Mouse (Mus musculus) ES-Bruce4 (cell line): ENCODE data around the gene Col11a2. TPM values are rescaled to one million over a fixed set of nuclear protein-coding genes. Genes with fewer than 3 reads are reported as not detected.

Experiments
- H3K27ac ChIP-seq: 2 replicates; pipeline ENCODE4 v1.5.1; 2012; ENCODE audit warnings: low read length, inconsistent platforms; ENCODE audit not compliant: insufficient read depth
- H3K27me3 ChIP-seq: 2 replicates; pipeline ENCODE4 v1.6.1; 2012; ENCODE audit warnings: mild to moderate bottlenecking, low read length, inconsistent platforms; ENCODE audit not compliant: control insufficient read depth, poor library complexity, insufficient read depth, severe bottlenecking
- H3K36me3 ChIP-seq: 2 replicates; pipeline ENCODE4 v1.6.1; 2012; ENCODE audit warnings: inconsistent platforms, mild to moderate bottlenecking, low read length, moderate library complexity; ENCODE audit not compliant: control insufficient read depth, poor library complexity, insufficient read depth, severe bottlenecking
- H3K4me1 ChIP-seq: one replicate; pipeline ENCODE4 v1.8.1; 2011; ENCODE audit warnings: low read length; ENCODE audit not compliant: control insufficient read depth, insufficient read depth
- H3K4me3 ChIP-seq: 2 replicates; pipeline ENCODE4 v1.5.1; 2011; ENCODE audit warnings: low read depth, mild to moderate bottlenecking, low read length
- H3K9ac ChIP-seq: 2 replicates; pipeline ENCODE4 v1.6.1; 2012; ENCODE audit warnings: low read depth, mild to moderate bottlenecking, inconsistent platforms; ENCODE audit not compliant: poor library complexity, severe bottlenecking
- H3K9me3 ChIP-seq: replicated peaks from 2 replicates; pipeline ENCODE4 v1.6.1; 2012; ENCODE audit warnings: mild to moderate bottlenecking, low read length, inconsistent platforms; ENCODE audit not compliant: control insufficient read depth, poor library complexity, insufficient read depth, severe bottlenecking
- CTCF ChIP-seq: IDR thresholded peaks from one replicate; pipeline ENCODE4 v1.8.1; 2011; ENCODE audit warnings: low read depth, low read length
- EP300 ChIP-seq: IDR thresholded peaks from 2 replicates; pipeline ENCODE4 v1.6.1; 2011; ENCODE audit warnings: low read depth, low read length; ENCODE audit not compliant: insufficient read depth
- POLR2A ChIP-seq: IDR thresholded peaks from one replicate; pipeline ENCODE4 v1.8.1; 2011; ENCODE audit warnings: low read length; ENCODE audit not compliant: insufficient read depth
- polyA plus RNA-seq: library from polyadenylated mRNA; stranded (reverse); fragments of >200 nt; gene quantifications from 2 replicates; pipeline ENCODE4 v1.2.4, GENCODE M21; 2011; ENCODE audit warnings: low read depth; ENCODE audit not compliant: missing spikeins, insufficient read depth, insufficient read length

Col11a2 gene
- polyA plus RNA-seq, 1 experiment = 0.82 TPM

GRCm38 (mm10) chr17:34079621-34080020 lies 40.4 kb downstream of the Col11a2 start:
- Histone ChIP-seq H3K4me3 (no peak overlapping the region), H3K9ac (no peak overlapping the region), H3K36me3 (no peaks in the 10 kb centered on the region), H3K27me3 (no peaks in the 10 kb centered on the region), H3K27ac (no peak overlapping the region), H3K9me3 (no peaks in the 10 kb centered on the region), H3K4me1 (peaks cover 4% of the 10 kb centered on the region)
- TF ChIP-seq EP300 (no peak), CTCF (no peak), POLR2A (no peak)

GRCm38 (mm10) chr17:34083104-34083503 lies 43.9 kb downstream of the Col11a2 start:
- TF ChIP-seq POLR2A (no peak), EP300 (no peak), CTCF (no peak)
- Histone ChIP-seq H3K27me3 (no peaks in the 10 kb centered on the region), H3K36me3 (no peaks in the 10 kb centered on the region), H3K9me3 (no peaks in the 10 kb centered on the region), H3K4me3 (no peak overlapping the region), H3K9ac (no peak overlapping the region), H3K27ac (no peak overlapping the region), H3K4me1 (peaks cover 4% of the 10 kb centered on the region)

GRCm38 (mm10) chr17:34087386-34087785 lies 48.1 kb downstream of the Col11a2 start:
- H3K9me3 ChIP-seq = no peaks in the 10 kb centered on the region
- no peak for TF ChIP-seq POLR2A
- TF ChIP-seq EP300 = no peak
- no peak for TF ChIP-seq CTCF
- no peak overlapping the region for H3K27ac ChIP-seq
- H3K27me3 ChIP-seq = no peaks in the 10 kb centered on the region
- no peak overlapping the region for H3K9ac ChIP-seq
- no peaks in the 10 kb centered on the region for H3K36me3 ChIP-seq
- H3K4me3 ChIP-seq = no peak overlapping the region
- H3K4me1 ChIP-seq = peaks cover 2% of the 10 kb centered on the region

GRCm38 (mm10) chr17:34088124-34088523 lies 48.9 kb downstream of the Col11a2 start:
- Histone ChIP-seq H3K9me3 (no peaks in the 10 kb centered on the region), H3K36me3 (no peaks in the 10 kb centered on the region), H3K4me3 (no peak overlapping the region), H3K27ac (no peak overlapping the region), H3K9ac (no peak overlapping the region), H3K4me1 (peaks cover 2% of the 10 kb centered on the region), H3K27me3 (no peaks in the 10 kb centered on the region)
- TF ChIP-seq POLR2A (no peak), CTCF (no peak), EP300 (no peak)

GRCm38 (mm10) chr17:34090923-34091322 lies 51.7 kb downstream of the Col11a2 start:
- peak; percentile 87 for TF ChIP-seq CTCF
- TF ChIP-seq EP300 = no peak
- TF ChIP-seq POLR2A = no peak
- H3K9ac ChIP-seq = no peak overlapping the region
- H3K9me3 ChIP-seq = no peaks in the 10 kb centered on the region
- no peak overlapping the region for H3K27ac ChIP-seq
- no peak overlapping the region for H3K4me3 ChIP-seq
- no peaks in the 10 kb centered on the region for H3K4me1 ChIP-seq
- no peaks in the 10 kb centered on the region for H3K36me3 ChIP-seq
- H3K27me3 ChIP-seq = no peaks in the 10 kb centered on the region

- H3K27ac ChIP-seq = no peak within 1 kb of the TSS
- TF ChIP-seq EP300 (no peak), CTCF (no peak), POLR2A (no peak)
Measured at GRCm38 (mm10) chr17:34092197-34092875, 53.1 kb downstream of the Col11a2 start, which contains the start of gene H2-Oa. TSS of gene H2-Oa (plus strand) at chr17:34092340.

More at GRCm38 (mm10) chr17:34092197-34092875, 53.1 kb downstream of the Col11a2 start, which contains the start of gene H2-Oa:
- H3K27me3 ChIP-seq = no peaks in the 10 kb centered on the region
- H3K4me1 ChIP-seq = no peaks in the 10 kb centered on the region
- no peak within 1 kb of the TSS for H3K9ac ChIP-seq
- no peak within 1 kb of the TSS for H3K4me3 ChIP-seq
- no peaks in the 10 kb centered on the region for H3K36me3 ChIP-seq
- H3K9me3 ChIP-seq = no peaks in the 10 kb centered on the region
